Mouse (Mus musculus) embryonic fibroblast, embryonic 13.5 days (primary cell): Measurements from ENCODE around the gene Myo18a.

Experiments
- CTCF ChIP-seq: IDR thresholded peaks from 2 replicates; pipeline ENCODE4 v1.5.1; 2011; ENCODE audit warnings: mild to moderate bottlenecking, control low read depth, low read length, moderate library complexity, borderline replicate concordance; ENCODE audit not compliant: insufficient read depth
- POLR2A ChIP-seq: IDR thresholded peaks from 2 replicates; pipeline ENCODE4 v1.6.1; 2011; ENCODE audit warnings: low read depth, mild to moderate bottlenecking, control low read depth, low read length, moderate library complexity

- no peak for TF ChIP-seq CTCF
- no peak for TF ChIP-seq POLR2A
Observed at GRCm38 (mm10) chr11:77763673-77764340, 761 bp downstream of the Myo18a start.
